Mouse (Mus musculus) right cerebral cortex, postnatal 25 days (tissue): ENCODE results near the gene Mymx.
A peak's percentile ranks its signal among the peaks of the same experiment; 100 is the strongest.

ENCODE experiments used
- DNase-seq: peaks from one replicate; pipeline ENCODE4 v3.0.0; 2022

Mymx gene

DNA sequence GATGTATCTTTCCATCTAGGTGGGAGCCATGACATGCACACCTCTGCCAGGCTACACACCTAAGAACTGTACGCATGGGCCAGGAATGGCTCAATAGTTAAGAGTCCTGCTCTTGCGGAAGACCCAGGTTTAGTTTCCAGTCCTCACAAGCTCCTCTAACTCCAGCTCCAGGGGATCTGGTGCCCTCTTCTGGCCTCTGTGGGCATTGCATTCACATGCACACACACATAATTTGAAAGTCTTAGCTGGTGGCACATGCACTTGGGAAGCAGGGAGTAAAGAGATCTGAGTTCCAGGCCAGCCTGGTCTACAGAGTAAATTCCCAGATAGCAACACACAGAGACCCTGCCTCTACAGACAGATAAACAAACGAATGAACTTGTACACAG lies 15.5 kb downstream of the Mymx start:
- DNase-seq, result no peak

GRCm38 (mm10) chr17:45585725-45586448 lies 16.0 kb downstream of the Mymx start:
- DNase-seq, result no peak

DNA sequence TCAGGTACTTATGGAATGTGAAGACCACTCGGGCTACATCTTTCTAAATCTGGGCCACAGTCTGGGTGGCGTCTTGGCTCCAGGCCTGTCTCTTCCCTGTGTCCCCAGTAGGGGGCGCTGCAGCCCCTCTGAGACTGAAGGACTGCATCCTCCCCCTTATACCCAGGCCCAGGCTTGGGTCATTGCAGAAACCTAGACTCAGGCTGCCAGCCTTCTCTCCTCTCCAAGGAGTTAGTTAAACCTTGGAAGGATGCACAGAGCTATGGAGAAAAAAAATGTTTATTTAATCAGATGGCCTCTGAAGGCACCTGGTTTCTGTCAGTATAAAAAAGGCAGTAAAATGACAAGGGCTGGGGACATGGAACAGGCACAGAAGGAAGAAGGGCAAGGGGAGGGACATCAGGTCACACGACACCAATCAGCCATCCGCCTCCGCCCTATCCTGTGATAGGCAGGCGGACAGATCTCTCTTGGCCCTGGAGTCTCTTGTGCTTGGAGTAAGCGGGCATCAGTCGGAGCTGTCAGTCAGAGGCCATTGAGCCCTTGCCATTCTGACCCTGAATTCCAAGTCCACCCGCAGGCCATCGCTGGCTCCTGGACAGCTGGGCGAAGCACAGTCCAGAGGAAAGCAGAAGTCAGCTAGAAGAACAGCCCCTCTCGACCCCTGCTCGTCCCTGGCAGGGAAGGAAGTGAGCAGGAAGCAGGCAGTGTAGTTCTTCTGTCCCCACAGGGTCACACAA lies 16.8 kb downstream of the Mymx start:
- DNase-seq, result peak; percentile 52

DNA sequence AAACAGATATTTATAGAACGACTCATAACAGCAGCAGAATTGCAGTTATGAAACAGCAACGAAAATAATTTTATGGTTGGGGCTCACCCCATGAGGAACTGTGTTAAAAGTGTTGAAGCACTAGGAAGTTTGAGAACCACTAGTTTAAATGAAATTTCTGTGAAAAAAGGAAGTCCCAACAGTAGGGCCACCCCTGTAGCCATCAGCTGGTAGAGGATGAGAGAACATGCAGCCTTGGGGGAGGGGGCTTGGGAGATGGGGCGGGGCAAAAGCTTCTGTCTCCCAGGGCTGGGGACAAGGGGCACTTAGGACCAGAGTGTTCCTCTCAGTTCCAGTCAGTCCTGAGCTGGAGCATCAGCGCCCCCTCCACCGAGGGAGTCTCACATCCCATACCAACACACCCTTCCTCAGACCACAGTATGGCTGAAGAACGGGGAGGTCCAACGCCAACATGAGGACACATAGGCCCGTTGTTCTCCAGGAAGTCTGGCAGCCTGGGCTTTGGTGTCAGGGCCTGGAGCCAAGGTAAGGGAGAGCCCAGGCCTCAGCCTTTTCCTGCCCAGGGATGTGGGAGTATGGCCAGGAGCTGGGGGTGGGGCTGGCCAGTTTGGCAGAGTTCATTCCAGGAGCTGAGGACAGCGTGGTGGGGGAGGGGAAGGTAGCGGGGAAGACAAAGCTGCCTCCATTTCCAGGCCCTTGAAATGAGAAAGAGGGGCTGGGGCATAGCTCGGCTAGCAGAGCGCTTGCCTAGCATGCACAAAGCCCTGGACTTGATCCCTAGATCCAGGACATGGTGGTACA lies 17.6 kb downstream of the Mymx start:
- peak; percentile 38 for DNase-seq

GRCm38 (mm10) chr17:45582715-45583355 lies 19.1 kb downstream of the Mymx start:
- no peak for DNase-seq

DNA sequence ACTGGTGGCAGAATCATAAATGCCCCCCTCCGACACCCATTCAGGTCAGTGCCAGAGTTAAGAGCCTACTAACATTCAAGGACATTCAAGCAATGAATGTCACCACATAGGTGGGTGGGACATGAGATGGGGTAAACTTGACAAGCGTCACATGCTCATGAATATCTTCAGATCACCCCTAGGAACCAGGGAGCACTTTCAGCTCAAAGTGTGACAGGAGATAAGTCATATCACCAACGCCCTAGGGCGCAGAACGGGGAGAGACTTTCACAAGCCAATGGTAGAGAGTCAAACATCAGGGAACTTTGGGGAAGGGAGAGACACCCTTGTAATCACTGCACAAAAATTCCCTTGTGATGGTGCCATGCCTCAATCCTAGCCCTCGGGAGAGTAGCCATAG lies 19.7 kb downstream of the Mymx start:
- no peak for DNase-seq

GRCm38 (mm10) chr17:45581567-45581983 lies 20.3 kb downstream of the Mymx start:
- peak; percentile 51 for DNase-seq

DNA sequence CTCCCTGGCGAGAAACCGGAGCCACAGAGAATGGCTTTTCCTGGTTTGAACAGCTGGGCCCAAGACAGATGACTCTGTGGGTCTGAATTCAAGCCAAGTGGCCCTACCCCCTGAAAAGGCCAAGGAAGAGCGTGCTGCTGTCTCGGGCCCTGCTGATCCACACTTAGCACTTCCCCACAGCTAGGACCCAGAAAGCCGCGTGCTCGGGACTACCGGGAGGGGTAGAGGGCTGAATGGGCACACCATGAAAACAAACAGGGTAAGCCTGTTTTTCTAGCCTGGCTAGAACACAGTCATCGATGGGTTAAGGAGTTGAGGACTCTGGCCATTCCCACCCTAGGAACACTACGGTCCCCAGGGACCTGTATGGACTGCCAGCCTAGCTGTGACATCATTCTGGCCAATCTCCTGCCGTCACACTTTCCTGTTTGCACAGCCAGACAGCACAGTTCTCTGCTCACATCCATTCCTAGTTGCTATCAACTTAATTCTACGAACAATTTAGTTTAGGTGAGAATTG lies 20.9 kb downstream of the Mymx start:
- DNase-seq, result no peak

DNA sequence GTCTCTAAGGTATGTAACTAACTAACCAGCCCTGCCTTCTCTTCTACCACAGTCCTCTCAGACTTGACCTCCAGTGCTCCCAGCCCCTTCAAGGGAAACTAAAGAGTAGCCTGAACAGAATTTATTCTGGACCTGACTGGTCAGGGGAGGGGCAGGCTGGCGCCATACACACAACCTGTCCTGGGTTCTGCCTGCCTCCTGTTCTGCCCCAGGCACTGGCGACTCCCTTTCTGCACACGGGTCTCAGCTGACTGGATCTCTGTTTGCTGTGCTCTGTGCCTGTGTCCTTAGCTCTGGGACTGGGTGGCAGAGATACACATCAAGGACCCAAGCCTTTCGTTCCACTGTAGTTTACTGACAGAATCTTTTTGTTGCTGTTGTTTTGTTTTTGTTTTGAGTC lies 22.3 kb downstream of the Mymx start:
- DNase-seq, result no peak

GRCm38 (mm10) chr17:45578843-45579242 lies 23.1 kb downstream of the Mymx start:
- no peak for DNase-seq

DNA sequence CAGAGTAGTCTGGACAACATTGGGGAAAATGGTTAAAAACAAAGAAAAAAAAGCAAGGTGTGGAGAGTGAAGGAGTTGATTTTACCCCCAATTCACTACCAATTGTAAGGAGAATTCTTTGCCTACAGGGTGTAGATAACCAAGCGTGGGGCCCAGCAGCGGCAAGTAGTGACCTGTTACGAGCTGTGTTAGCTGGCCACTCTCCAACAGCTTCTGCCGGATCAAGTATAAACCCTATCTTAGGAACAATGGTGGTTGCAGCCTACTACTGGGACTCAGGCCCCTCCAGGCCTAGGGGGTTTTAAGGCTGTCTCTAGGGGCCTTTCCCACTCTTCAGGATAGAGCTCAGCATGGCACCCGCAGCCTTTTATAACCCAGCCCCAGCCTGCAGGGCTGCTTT lies 23.7 kb downstream of the Mymx start:
- no peak for DNase-seq

DNA sequence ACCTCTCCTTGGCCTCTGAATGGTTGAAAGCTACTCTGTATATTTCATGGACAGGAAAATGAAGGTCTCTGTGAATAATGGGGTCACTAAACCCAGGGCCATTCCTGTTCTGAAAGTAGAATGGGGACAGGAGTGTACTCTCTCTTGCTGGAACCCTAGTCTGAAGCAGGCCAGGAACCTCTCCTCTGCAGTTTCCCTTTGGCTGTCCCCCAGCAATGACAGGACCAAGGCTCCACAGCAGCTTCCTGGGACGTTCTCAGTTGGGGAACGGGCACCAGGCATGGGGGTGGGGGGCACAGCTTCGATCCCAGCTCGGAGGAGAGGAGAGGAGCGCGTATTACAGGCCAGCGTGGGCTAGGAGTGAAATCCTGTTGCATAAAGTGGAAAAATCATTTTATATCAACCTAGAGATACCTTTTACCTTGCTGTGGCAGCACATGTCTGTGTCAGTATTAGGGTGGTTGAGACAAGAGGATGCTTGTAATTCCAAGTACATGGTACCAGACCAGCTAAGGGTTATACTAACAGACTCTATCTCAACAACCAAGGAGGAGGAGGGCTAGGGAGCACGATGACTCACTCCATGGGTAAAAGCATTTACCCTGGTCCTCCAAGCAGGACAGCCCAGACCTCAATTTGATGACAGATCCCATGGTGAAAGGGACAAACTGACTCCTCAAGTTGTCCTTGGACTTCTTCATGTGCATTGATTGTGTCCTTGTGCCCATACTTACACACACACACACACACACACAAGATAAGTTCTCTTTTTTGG lies 26.6 kb downstream of the Mymx start:
- DNase-seq, result no peak

DNA sequence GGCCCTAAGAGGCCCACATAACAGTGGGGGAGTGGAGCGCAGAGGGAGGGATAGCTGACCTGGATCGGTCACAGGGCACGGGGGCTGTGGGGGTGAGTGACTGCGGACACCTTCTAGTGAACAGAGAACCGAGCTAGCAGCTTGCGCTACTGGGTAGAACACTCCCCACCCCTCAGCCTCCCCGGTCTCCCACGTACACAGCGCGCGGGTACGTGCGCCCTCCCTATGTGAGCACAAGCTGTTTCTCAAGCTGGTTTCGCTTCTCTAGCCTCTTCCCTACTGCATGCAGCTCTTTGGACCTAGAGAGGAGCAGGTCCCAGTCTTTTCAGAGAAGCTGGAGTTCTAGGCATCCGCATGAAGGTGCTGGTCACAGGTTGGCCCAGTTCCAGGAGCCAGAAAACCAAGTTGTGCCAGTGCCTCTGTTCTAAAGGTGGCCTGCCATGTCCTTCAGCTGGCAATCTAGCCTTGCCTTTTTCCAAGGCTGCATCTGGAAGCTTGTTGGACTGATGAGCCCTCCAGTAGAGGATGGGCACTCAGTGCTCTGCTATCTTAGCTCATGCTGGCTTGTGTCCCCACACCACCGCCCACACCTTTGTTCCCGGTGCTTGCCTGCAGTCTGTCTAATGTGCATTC lies 27.7 kb downstream of the Mymx start:
- peak; percentile 87 for DNase-seq

DNA sequence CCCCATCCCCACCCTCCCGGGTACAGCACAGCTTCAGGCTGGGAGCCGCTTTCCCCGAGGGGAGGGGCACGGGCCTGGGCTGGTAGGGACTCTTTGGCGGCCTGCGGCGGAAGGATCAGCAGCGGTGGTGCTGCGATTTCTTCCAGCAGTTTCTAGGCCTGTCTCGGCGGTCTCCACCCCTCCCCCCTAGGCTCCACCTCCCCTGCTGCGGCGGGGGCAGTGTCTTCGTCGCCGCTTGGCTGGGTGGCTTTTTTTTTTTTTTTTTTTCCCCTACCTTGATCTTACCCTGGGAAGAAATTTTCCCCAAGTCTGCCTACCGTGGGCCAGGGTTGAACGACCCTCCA lies 28.1 kb downstream of the Mymx start:
- peak; percentile 95 for DNase-seq

- DNase-seq, result peak; percentile 99
Observed at GRCm38 (mm10) chr17:45573087-45573779, 28.7 kb downstream of the Mymx start, which contains the start of gene Hsp90ab1. Gene Hsp90ab1 (minus strand): TSS chr17:45573271.

- DNase-seq, result peak; percentile 77
Observed at GRCm38 (mm10) chr17:45572103-45573086, 29.5 kb downstream of the Mymx start.

GRCm38 (mm10) chr17:45569999-45570398 lies 31.9 kb downstream of the Mymx start:
- no peak for DNase-seq

DNA sequence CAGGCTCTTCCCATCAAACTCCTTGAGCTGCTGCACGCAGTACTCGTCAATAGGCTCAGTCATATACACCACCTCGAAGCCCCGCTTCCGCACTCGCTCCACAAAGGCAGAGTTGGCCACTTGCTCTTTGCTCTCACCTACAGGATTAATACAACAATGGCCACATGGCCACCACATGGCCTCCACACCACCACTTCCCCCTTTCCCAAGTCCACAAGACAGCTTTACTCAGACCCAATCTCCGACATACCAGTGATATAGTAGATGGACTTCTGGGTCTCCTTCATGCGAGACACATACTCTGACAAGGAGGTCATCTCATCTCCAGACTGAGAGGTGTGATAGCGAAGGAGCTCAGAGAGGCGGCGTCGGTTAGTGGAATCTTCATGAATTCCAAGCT lies 32.9 kb downstream of the Mymx start:
- no peak for DNase-seq

DNA sequence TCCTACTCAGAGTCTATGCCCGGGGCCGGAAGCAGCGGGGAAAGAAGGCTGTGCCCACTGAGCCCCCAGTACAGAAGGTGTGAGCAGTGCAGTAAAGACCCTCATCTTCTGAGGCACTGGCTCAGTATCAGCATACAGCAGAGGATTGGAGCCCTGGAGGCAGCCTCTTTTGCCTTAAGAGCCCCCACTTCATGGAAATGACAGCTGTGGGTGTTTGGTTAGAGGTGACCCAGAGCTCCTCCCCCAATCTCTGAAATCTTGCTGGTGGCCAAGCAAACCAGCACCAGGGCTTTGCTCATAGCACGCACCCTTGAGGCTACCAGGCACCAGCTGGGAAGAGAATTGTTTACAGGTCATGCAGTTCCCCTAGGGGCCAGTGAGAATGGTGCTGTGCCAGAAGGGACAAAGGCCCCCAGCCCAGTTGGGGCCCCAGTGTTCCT lies 34.7 kb downstream of the Mymx start:
- no peak for DNase-seq
